Mouse (Mus musculus) heart, postnatal 0 days (tissue): ENCODE results near the gene Elfn1. TPM values are rescaled to one million over a fixed set of nuclear protein-coding genes. Genes with fewer than 3 reads are reported as not detected.

Experiments used
- ATAC-seq: fragments of 200-750 bp; cut with Nextera tagmentation; 2 replicates; pipeline ENCODE4 v1.8.0; 2017; ENCODE audit warnings: low read depth, moderate number of reproducible peaks, moderate library complexity; ENCODE audit not compliant: insufficient read depth
- DNase-seq: peaks from one replicate; pipeline ENCODE4 v3.0.0-alpha.2; 2016; ENCODE audit warnings: low spot score
- H3K27ac ChIP-seq: fragments of 300-500 bp; sonication (generic); 2 replicates; pipeline ENCODE4 v1.5.1; 2014; ENCODE audit warnings: low read depth, mild to moderate bottlenecking
- H3K27me3 ChIP-seq: fragments of 300-500 bp; sonication (generic); 2 replicates; pipeline ENCODE4 v1.6.1; 2014; ENCODE audit warnings: low read length, mixed read lengths; ENCODE audit not compliant: control insufficient read depth, insufficient read depth
- H3K36me3 ChIP-seq: fragments of 300-500 bp; sonication (generic); replicated peaks from 2 replicates; pipeline ENCODE4 v1.6.1; 2014; ENCODE audit warnings: low read length, mixed read lengths; ENCODE audit not compliant: control insufficient read depth, insufficient read depth
- H3K4me1 ChIP-seq: fragments of 300-500 bp; sonication (generic); 2 replicates; pipeline ENCODE4 v1.6.1; 2014; ENCODE audit warnings: antibody characterized with exemption; ENCODE audit not compliant: control insufficient read depth, insufficient read depth
- H3K4me2 ChIP-seq: fragments of 300-500 bp; sonication (generic); 2 replicates; pipeline ENCODE4 v1.6.1; 2014; ENCODE audit warnings: low read depth, mild to moderate bottlenecking, low read length, moderate library complexity
- H3K4me3 ChIP-seq: fragments of 300-500 bp; sonication (generic); 2 replicates; pipeline ENCODE4 v1.5.1; 2014; ENCODE audit warnings: low read depth, low read length
- H3K9ac ChIP-seq: fragments of 300-500 bp; sonication (generic); replicated peaks from 2 replicates; pipeline ENCODE4 v1.6.1; 2014; ENCODE audit warnings: low read depth, low read length, mixed read lengths
- H3K9me3 ChIP-seq: fragments of 300-500 bp; sonication (generic); replicated peaks from 2 replicates; pipeline ENCODE4 v1.6.1; 2016; ENCODE audit warnings: low read length; ENCODE audit not compliant: control insufficient read depth
- CTCF ChIP-seq: IDR thresholded peaks from 2 replicates; pipeline ENCODE4 v1.5.1; 2016; ENCODE audit warnings: antibody characterized with exemption, control low read depth, low read depth
- EP300 ChIP-seq: IDR thresholded peaks from 2 replicates; pipeline ENCODE4 v1.6.1; 2016; ENCODE audit warnings: antibody characterized with exemption, low read depth
- WGBS: fragments of 180-500 bp; shearing (Covaris S2); extraction: QIAGEN DNeasy Blood & Tissue Kit; methylation state at CpG from one replicate; pipeline ENCODE4 v1.1.7; 2014; 5-methylcytosine and 5-hydroxymethylcytosine counted together
- polyA plus RNA-seq: library from polyadenylated mRNA; unstranded; fragments of >200 nt; fragmentation: Nextera tagmentation; extraction: Ambion mirVana; gene quantifications from 2 replicates; pipeline ENCODE4 v1.2.1, GENCODE M21; 2015
- total RNA-seq: library from RNA; depleted of rRNA; stranded (reverse); fragments of >200 nt; gene quantifications from 2 replicates; pipeline ENCODE4 v1.2.3, GENCODE M21; 2014; ENCODE audit warnings: low replicate concordance

Gene Elfn1
- total and polyA plus RNA-seq, 2 experiments from 2014 or later: 0.10 to 1.9 TPM

DNA sequence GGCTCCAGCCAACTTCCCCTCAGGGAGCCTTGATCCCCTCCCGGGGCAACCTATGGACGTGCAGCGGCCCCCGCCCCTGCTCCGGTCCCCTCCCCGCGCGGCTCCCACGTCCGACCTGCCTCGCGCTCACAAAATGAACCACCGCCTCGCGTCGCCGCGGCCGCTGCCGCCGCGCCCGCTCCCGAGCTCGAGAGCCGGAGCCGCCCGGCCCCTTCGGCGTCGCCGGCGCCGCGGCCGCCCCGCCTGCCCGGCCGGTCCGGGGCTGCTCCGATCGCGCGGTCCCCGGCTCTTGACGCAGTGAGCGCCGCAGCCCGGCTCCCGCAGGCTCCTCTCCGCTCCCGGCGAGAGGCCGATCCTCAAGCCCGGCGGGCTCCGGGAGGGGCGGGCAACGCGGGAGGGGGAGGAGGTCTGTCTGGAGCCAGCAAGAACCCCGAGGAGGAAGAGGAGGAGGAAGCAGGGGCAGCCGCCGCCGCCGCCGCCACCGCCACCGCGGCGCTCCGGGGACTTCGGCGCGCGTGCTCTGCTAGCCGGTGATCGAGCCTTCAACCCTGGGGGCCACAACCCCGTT is 584 bp downstream of the Elfn1 start:
- no peak for TF ChIP-seq EP300
- Histone ChIP-seq H3K27ac (no peak overlapping the region), H3K9ac (peak overlapping the region; percentile 58), H3K36me3 (no peaks in the 10 kb centered on the region), H3K4me2 (peak overlapping the region; percentile 97), H3K4me3 (peak overlapping the region; percentile 68), H3K4me1 (peaks cover 20% of the 10 kb centered on the region), H3K27me3 (peaks cover 93% of the 10 kb centered on the region), H3K9me3 (no peaks in the 10 kb centered on the region)
- ATAC-seq (peak; percentile 32; the same call in 1 of the 2 replicates), DNase-seq (no peak)
- under 1% methylated on average over 68 of the region's 78 CpGs for WGBS

DNA sequence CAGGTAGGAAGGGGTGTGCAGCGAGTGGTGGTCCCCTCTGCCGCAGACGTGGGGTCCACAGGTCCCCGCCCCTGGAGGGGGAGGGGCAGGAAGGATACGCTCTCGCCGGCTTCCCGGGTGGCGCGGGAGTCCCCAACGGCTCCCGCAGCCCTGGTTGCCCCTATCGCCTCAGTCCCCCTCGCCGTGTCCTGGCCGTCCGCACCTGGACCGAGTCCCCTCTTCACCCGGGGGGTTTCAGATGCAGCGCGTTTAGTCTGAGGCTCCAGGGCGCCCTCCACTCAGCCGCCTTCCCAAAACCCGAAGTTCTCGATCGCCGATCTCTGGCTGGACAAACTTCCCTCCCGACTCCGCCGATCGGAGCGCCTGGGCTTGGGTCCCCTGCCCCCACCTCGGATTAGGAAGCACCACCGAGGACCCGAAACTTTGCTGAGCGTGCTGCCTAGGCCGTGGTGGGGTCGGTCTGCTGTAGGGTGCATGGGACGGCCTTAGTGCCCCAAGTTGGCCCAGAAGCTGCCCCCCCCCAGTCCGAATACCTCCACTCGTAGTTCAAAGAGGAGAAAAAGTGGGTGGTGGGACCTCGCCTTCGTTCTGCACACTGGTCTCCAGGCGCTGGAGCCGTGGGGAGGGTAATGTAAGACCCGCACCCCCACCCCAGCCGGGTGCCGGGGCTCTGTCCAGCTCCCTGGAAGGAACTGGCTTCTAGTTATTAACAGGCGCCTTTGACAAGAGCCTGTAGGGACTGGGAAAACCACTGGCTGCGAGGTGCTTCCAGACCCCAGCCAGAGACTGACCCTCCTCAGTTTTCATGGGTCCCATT is 1.3 kb downstream of the Elfn1 start:
- under 1% methylated on average over 48 of the region's 50 CpGs for WGBS
- TF ChIP-seq CTCF (no peak), EP300 (no peak)
- peak overlapping the region; percentile 58 for H3K9ac ChIP-seq
- no peak overlapping the region for H3K27ac ChIP-seq
- peak overlapping the region; percentile 68 for H3K4me3 ChIP-seq
- no peak for DNase-seq
- no peak for ATAC-seq
- peaks cover 100% of the 10 kb centered on the region for H3K27me3 ChIP-seq
- no peaks in the 10 kb centered on the region for H3K9me3 ChIP-seq
- peaks cover 20% of the 10 kb centered on the region for H3K4me1 ChIP-seq
- H3K4me2 ChIP-seq: peak overlapping the region; percentile 97
- H3K36me3 ChIP-seq: no peaks in the 10 kb centered on the region

DNA sequence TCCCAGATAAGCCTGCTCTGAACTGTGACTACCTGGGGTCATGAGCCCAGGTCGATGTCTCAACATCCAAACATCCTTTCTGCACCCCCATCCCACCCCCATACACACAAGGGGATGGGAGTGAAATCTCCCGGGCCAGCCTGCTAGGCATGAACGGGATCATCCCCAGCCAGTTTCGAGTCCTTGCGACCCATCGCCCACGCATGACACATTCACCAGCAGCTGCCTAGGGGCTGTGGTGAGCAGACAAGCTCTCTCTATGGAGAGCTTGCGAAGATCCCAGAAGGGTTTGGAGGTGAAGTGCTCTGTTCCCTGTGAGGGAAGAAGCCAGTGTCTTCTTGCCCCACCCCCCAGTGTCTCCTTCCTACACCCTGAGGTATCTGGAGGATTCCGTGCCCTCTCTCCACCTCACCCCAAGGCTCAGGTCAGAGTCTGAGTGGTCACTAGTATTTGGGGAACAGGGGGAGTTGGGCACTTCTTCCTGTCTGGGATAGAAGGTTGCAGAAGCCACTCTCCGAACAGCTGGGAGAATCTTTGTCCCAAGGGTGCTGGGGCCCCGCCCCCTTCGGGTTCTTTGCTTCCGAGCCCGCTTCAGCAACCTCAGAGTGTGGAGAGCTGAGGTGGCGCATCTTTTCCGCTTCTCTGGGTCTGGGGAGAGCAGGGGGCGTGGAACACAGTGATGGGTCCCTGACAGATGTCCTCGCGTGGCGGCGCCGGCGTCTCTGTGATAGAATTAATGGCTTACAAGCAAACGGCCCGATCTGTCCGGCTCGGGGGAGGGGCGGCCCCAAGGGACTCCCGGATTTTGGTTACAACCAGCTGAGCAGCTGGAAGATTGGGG is 2.2 kb downstream of the Elfn1 start:
- no peak for DNase-seq
- ATAC-seq: no peak
- TF ChIP-seq EP300: no peak
- no peak for TF ChIP-seq CTCF
- Histone ChIP-seq H3K4me1 (peaks cover 20% of the 10 kb centered on the region), H3K4me3 (peak overlapping the region; percentile 18), H3K9me3 (no peaks in the 10 kb centered on the region), H3K27me3 (peaks cover 100% of the 10 kb centered on the region), H3K9ac (no peak overlapping the region), H3K36me3 (no peaks in the 10 kb centered on the region), H3K4me2 (peak overlapping the region; percentile 22; the same call in 1 of the 2 replicates), H3K27ac (no peak overlapping the region)
- 3% methylated on average over 29 of the region's 29 CpGs for WGBS

DNA sequence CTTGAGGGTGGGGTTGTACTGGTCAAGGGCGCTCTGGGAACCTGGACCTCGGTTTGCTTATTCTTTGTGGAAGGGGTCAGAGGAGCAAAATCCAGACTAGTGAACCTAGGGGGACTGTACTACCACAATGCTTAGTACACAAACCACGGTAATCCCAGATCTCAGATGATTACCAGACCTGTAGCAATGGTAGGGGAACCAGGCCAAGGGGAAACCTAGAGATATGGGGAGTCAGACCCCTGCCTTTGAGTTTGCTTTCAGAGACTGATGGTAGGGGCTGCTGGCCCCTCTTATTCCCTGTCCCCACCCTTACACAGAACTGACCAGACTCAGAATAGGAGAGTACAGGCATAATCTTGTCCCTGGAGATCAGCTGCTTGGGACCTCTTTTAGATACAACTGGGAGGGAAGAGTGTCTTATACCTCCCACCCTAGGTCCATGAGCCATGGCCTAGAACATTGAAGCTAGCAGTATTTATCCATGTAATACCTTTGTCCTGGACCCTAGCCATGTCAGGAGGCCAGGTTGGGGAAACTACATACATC is 3.1 kb downstream of the Elfn1 start:
- no peak overlapping the region for H3K9ac ChIP-seq
- H3K36me3 ChIP-seq: no peaks in the 10 kb centered on the region
- no peak overlapping the region for H3K27ac ChIP-seq
- no peak for TF ChIP-seq EP300
- no peak for TF ChIP-seq CTCF
- no peak overlapping the region for H3K4me2 ChIP-seq
- H3K4me3 ChIP-seq: peak overlapping the region; percentile 18; the same call in 1 of the 2 replicates
- no peaks in the 10 kb centered on the region for H3K9me3 ChIP-seq
- ATAC-seq (no peak), DNase-seq (no peak)
- peaks cover 20% of the 10 kb centered on the region for H3K4me1 ChIP-seq
- WGBS: 24% methylated on average over 3 of the region's 3 CpGs
- H3K27me3 ChIP-seq: peaks cover 100% of the 10 kb centered on the region

DNA sequence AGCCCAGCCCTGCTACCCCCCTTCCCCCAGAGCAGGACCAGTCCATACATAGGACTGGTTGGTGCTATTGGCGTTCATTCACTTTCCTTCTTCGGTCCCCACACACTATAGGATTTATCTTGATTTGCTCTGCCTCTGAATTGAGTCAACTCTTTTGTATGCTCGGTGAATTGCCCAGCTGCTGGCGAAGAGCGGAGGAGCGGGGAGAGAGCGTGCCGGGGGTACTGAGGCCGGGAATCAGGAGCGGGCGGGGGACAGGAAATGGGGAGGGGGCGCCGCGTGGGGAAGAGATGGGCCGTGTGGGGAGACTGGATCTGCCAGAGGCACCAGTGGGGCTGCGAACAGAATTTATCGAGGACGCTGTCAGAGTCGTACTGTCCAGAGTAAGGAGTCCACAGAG is 3.8 kb downstream of the Elfn1 start:
- no peak overlapping the region for H3K9ac ChIP-seq
- peak overlapping the region; percentile 56 for H3K4me3 ChIP-seq
- H3K27me3 ChIP-seq: peaks cover 100% of the 10 kb centered on the region
- ATAC-seq: no peak
- TF ChIP-seq EP300 (no peak), CTCF (no peak)
- 5% methylated on average over 19 of the region's 19 CpGs for WGBS
- no peaks in the 10 kb centered on the region for H3K36me3 ChIP-seq
- DNase-seq: no peak
- no peaks in the 10 kb centered on the region for H3K9me3 ChIP-seq
- H3K4me2 ChIP-seq: peak overlapping the region; percentile 86; the same call in 1 of the 2 replicates
- H3K4me1 ChIP-seq: peaks cover 20% of the 10 kb centered on the region
- no peak overlapping the region for H3K27ac ChIP-seq
